ENCODE assay signal across 9 mouse cellular contexts in genomic region chr7:111778212-111778611, GRCm38 (mm10). TPM values are rescaled to one million over a fixed set of nuclear protein-coding genes. Genes with fewer than 3 reads are reported as not detected.
DNase-seq lines count a peak whose midpoint lies in the region; ATAC-seq and TF ChIP-seq lines count a peak whose summit lies in the region.
"Had no signal": no experiment of that assay in that cellular context is flagged by ENCODE, and none has a peak within 500 bp of the region (broad histone marks: within the 10 kb centered on the region; RNA-seq: fewer than 3 reads in every experiment).

No protein-coding gene starts in this region.

- no peak for ATAC-seq in hindbrain, embryonic 13.5 days (ENCODE audit: low FRiP score)
- no peak for ATAC-seq in liver, embryonic 12.5 days
- no peak for ATAC-seq in stomach, postnatal 0 days (ENCODE audit: low FRiP score, low TSS enrichment)

- peak overlapping the region; percentile 54 for H3K4me3 ChIP-seq in hindbrain, embryonic 13.5 days
- peak overlapping the region; percentile 45; the same call in 1 of the 2 replicates for H3K4me3 ChIP-seq in liver, embryonic 12.5 days
- H3K4me3 ChIP-seq in stomach, postnatal 0 days (ENCODE audit: low read depth, low read length): peak overlapping the region; percentile 60
- H3K4me3 ChIP-seq: megakaryocyte, embryonic 14.5 days had no signal

- H3K9ac ChIP-seq in hindbrain, embryonic 13.5 days: peak overlapping the region; percentile 72
- no peak overlapping the region for H3K9ac ChIP-seq in liver, embryonic 12.5 days
- peak overlapping the region; percentile 70 for H3K9ac ChIP-seq in stomach, postnatal 0 days (ENCODE audit: low read length)

- no peaks in the 10 kb centered on the region for H3K9me3 ChIP-seq in hindbrain, embryonic 13.5 days
- no peaks in the 10 kb centered on the region for H3K9me3 ChIP-seq in liver, embryonic 12.5 days (replicated peaks)
- H3K9me3 ChIP-seq in stomach, postnatal 0 days (ENCODE audit: control insufficient read depth, low read length): no peaks in the 10 kb centered on the region
- H3K9me3 ChIP-seq: megakaryocyte, embryonic 14.5 days had no signal

- peaks cover 28% of the 10 kb centered on the region for H3K4me1 ChIP-seq in hindbrain, embryonic 13.5 days (replicated peaks)
- H3K4me1 ChIP-seq in liver, embryonic 12.5 days: peaks cover 14% of the 10 kb centered on the region; the same call in 1 of the 2 replicates
- H3K4me1 ChIP-seq in stomach, postnatal 0 days (replicated peaks; ENCODE audit: control insufficient read depth, insufficient read depth): no peaks in the 10 kb centered on the region

- peak; percentile 31 to 32 for DNase-seq in right cerebral cortex, adult 2 months (ENCODE audit: low spot score in 2 of 2)
- DNase-seq in right cerebral cortex, adult 18-20 months: no peak
- DNase-seq in stomach, postnatal 0 days (ENCODE audit: low spot score): no peak
- no peak for DNase-seq in thymus, postnatal 0 days (ENCODE audit: low spot score)
- no peak for DNase-seq in frontal cortex, adult 2 months (ENCODE audit: extremely low spot score in 1 of 2, low spot score in 1 of 2)
- no peak for DNase-seq in right cerebral cortex, postnatal 10 days (ENCODE audit: low spot score in 2 of 2)

- peaks cover 25% of the 10 kb centered on the region for H3K27me3 ChIP-seq in hindbrain, embryonic 13.5 days
- peaks cover 55% of the 10 kb centered on the region for H3K27me3 ChIP-seq in liver, embryonic 12.5 days (replicated peaks)
- H3K27me3 ChIP-seq in stomach, postnatal 0 days (ENCODE audit: control insufficient read depth, insufficient read depth, low read length): no peaks in the 10 kb centered on the region

- H3K36me3 ChIP-seq in hindbrain, embryonic 13.5 days: no peaks in the 10 kb centered on the region
- no peaks in the 10 kb centered on the region for H3K36me3 ChIP-seq in liver, embryonic 12.5 days
- H3K36me3 ChIP-seq in stomach, postnatal 0 days (ENCODE audit: control insufficient read depth, insufficient read depth, low read length): no peaks in the 10 kb centered on the region

- 86% methylated on average over 7 of the region's 7 CpGs for WGBS in hindbrain, embryonic 13.5 days
- 26% methylated on average over 7 of the region's 7 CpGs for WGBS in liver, embryonic 12.5 days (ENCODE audit: insufficient replicate concordance)
- WGBS in stomach, postnatal 0 days: 53% methylated on average over 7 of the region's 7 CpGs

- peak overlapping the region; percentile 97 for H3K4me2 ChIP-seq in hindbrain, embryonic 13.5 days
- peak overlapping the region; percentile 69 for H3K4me2 ChIP-seq in liver, embryonic 12.5 days
- H3K4me2 ChIP-seq in stomach, postnatal 0 days (replicated peaks; ENCODE audit: low read depth): peak overlapping the region; percentile 90

- TF ChIP-seq EP300 in stomach, postnatal 0 days (optimal IDR thresholded peaks at IDR 0.05): no peak

- no peak for TF ChIP-seq CTCF in stomach, postnatal 0 days (IDR thresholded peaks at IDR 0.05; ENCODE audit: low read depth)

- no peak overlapping the region for H3K27ac ChIP-seq in hindbrain, embryonic 13.5 days
- no peak overlapping the region for H3K27ac ChIP-seq in liver, embryonic 12.5 days
- no peak overlapping the region for H3K27ac ChIP-seq in stomach, postnatal 0 days (replicated peaks)

RNA-seq across cellular contexts. Expression of gene Galnt18, which starts 1.6 kb away (rescaled TPM):
- polyA plus RNA-seq in hindbrain, embryonic 13.5 days (2015; fragmentation: Nextera tagmentation; extraction: Ambion mirVana): 10.4 and 10.6 TPM in 2 replicates
- polyA plus RNA-seq in liver, embryonic 12.5 days (2016; fragmentation: Nextera tagmentation; extraction: Ambion mirVana): 1.9 and 2.1 TPM in 2 replicates
- 20.5 and 21.8 TPM in 2 replicates for polyA plus RNA-seq in stomach, postnatal 0 days (2015; fragmentation: Nextera tagmentation; extraction: Ambion mirVana)
- 13.4 and 13.9 TPM in 2 replicates for polyA plus RNA-seq in thymus, postnatal 0 days (2015; fragmentation: Nextera tagmentation; extraction: Ambion mirVana)
- polyA plus RNA-seq in frontal cortex, adult 2 months (2012; rRNA removed): 28.7 and 29.0 TPM in 2 replicates

Comparison
In these comparisons a context has a peak if more than half of its experiments do, and no peak if none do; other contexts are left out.
1. DNase-seq: peak in right cerebral cortex, adult 2 months (2 of 2); none in right cerebral cortex, adult 18-20 months (single experiment), stomach, postnatal 0 days (single experiment), thymus, postnatal 0 days (single experiment), frontal cortex, adult 2 months (0 of 2) and right cerebral cortex, postnatal 10 days (0 of 2).
2. Peak in every context shown above with its lines, with median percentiles within 50 percentile points of each other: H3K4me2 ChIP-seq and H3K4me3 ChIP-seq.